Comparison of ENCODE assay signal across 13 mouse cellular contexts in the genomic region with DNA sequence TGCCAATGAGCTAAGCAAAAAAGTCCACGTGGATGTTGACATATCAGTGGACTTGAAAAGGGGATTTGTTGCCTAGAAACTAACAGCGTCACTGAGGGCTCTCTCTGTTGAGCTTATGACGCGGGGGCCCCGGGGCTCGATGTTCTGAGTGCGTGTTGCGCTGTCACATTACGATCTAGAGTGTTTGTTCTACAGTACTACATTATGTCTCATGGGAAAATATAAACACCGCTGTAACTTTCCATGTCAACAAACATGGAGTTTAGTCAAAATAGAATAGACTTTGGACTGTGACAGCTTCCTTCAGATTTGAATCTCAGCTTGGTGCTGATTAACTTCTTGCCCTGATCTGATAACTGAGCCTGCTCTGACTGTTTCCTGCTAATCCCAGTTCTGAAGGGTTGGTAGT.
"Had no signal": no experiment of that assay in that cellular context is flagged by ENCODE, and none has a peak within 500 bp of the region (broad histone marks: within the 10 kb centered on the region; RNA-seq: fewer than 3 reads in every experiment).

No protein-coding gene starts in this region.

- H3K9me3 ChIP-seq: intestine, embryonic 15.5 days; limb, embryonic 12.5 days; liver, embryonic 13.5 days; megakaryocyte, embryonic 14.5 days; midbrain, embryonic 12.5 days; stomach, embryonic 15.5 days had no signal

- H3K36me3 ChIP-seq: intestine, embryonic 15.5 days; limb, embryonic 12.5 days; liver, embryonic 13.5 days; midbrain, embryonic 12.5 days; stomach, embryonic 15.5 days had no signal

- DNase-seq: kidney, postnatal 4 days; liver, embryonic 13.5 days; lung, embryonic 14.5 days; right cerebral cortex, postnatal 14 days; thymus, postnatal 4 days had no signal

- H3K9ac ChIP-seq: intestine, embryonic 15.5 days; limb, embryonic 12.5 days; liver, embryonic 13.5 days; lung, embryonic 14.5 days; midbrain, embryonic 12.5 days; stomach, embryonic 15.5 days had no signal

- H3K27me3 ChIP-seq: intestine, embryonic 15.5 days; limb, embryonic 12.5 days; liver, embryonic 13.5 days; megakaryocyte, embryonic 14.5 days; midbrain, embryonic 12.5 days; stomach, embryonic 15.5 days had no signal

- H3K4me2 ChIP-seq: intestine, embryonic 15.5 days; limb, embryonic 12.5 days; liver, embryonic 13.5 days; lung, embryonic 14.5 days; midbrain, embryonic 12.5 days; stomach, embryonic 15.5 days had no signal

- ATAC-seq: hindbrain, postnatal 0 days; intestine, embryonic 15.5 days had no signal

- H3K27ac ChIP-seq: hindbrain, postnatal 0 days; intestine, embryonic 15.5 days; layer of hippocampus, adult 2 months; limb, embryonic 12.5 days; liver, embryonic 13.5 days; macrophage; midbrain, embryonic 12.5 days; stomach, embryonic 15.5 days had no signal

- H3K4me3 ChIP-seq: intestine, embryonic 15.5 days; layer of hippocampus, adult 2 months; limb, embryonic 12.5 days; liver, embryonic 13.5 days; megakaryocyte, embryonic 14.5 days; midbrain, embryonic 12.5 days; stomach, embryonic 15.5 days had no signal
